Mouse (Mus musculus) brain, embryonic 14.5 days (tissue): ENCODE results near the gene Ppp1cc.

Experiments
- CTCF ChIP-seq: fragments of 200-500 bp; IDR thresholded peaks from 2 replicates; pipeline ENCODE4 v1.5.1; 2012; ENCODE audit warnings: inconsistent platforms, mild to moderate bottlenecking, moderate library complexity, borderline replicate concordance; ENCODE audit not compliant: insufficient read depth, insufficient read length; ENCODE audit errors: extremely low read depth
- POLR2A ChIP-seq: fragments of 200-500 bp; IDR thresholded peaks from 2 replicates; pipeline ENCODE4 v1.6.1; 2012; ENCODE audit warnings: mild to moderate bottlenecking, inconsistent platforms, borderline replicate concordance; ENCODE audit not compliant: poor library complexity, insufficient read depth, insufficient read length, severe bottlenecking; ENCODE audit errors: extremely low read depth

DNA sequence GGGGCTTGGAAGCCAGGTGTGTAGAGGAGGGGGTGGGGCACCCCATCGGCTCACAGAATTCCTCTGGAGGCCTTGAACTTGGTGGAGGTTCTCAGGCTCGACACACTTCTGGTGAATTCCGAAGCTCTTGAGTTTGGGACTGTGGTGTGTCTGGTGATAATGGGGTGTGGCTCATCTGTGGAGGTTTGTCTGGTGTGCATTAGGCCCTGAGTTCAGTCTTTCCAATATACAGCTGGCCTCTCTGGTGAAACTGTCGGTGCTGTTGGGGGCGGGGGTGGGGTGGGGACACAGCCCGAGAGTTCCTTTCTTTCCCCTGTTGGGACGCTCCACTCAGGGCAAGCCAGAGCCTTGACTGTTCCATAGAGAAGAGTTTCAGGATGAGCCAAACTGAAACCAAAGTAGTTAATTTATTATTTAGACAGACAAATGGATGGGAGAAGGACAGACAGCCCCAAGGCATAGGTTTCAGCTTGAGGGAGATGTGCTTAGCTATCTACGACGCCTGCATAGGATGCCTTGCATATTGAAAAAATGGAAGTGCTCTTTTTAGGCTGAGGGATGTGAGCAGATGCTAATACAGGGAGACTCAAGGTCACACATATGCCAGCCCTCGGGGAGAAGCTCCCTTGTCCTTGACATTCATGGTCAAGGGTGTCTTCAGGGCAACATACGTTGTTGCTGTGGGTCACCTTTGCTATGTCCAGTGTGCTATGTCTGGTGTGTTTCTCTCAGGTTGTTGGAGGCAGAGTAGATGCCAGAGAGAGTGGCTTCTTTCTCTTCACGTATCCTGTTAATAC, 60.2 kb downstream of the Ppp1cc start:
- TF ChIP-seq POLR2A: no peak
- no peak for TF ChIP-seq CTCF
